Mouse (Mus musculus): ENCODE data around the gene Zfp369. TPM values are rescaled to one million over a fixed set of nuclear protein-coding genes. Genes with fewer than 3 reads are reported as not detected.
"Not testable (repeated sequence)": the region's sequence is repeated elsewhere in the genome, so short reads cannot be mapped to it uniquely, and the experiment has no call there.

Gene Zfp369
- polyA plus RNA-seq, 1 experiment from 2014 or later: 5.6 TPM

GRCm38 (mm10) chr13:65286771-65287170 lies 8.2 kb downstream of the Zfp369 start:
- WGBS: 92% methylated on average over 2 of the region's 2 CpGs
- peak; percentile 26; the same call in 1 of the 2 replicates for TF ChIP-seq CTCF (IDR thresholded peaks at IDR 0.05; ENCODE audit: low read depth)
- ATAC-seq: no peak
- Histone ChIP-seq H3K36me3 (ENCODE audit: control insufficient read depth, insufficient read depth) (peaks cover 41% of the 10 kb centered on the region), H3K9ac (ENCODE audit: low read depth, low read length) (no peak overlapping the region), H3K4me2 (replicated peaks; ENCODE audit: low read depth) (no peak overlapping the region), H3K4me1 (replicated peaks; ENCODE audit: control insufficient read depth, insufficient read depth, low read length) (no peaks in the 10 kb centered on the region), H3K27me3 (replicated peaks; ENCODE audit: control insufficient read depth, insufficient read depth, low read length) (no peaks in the 10 kb centered on the region), H3K9me3 (ENCODE audit: control insufficient read depth) (peaks cover 21% of the 10 kb centered on the region), H3K4me3 (ENCODE audit: low read depth, low read length) (no peak overlapping the region), H3K27ac (ENCODE audit: low read depth, low read length) (no peak overlapping the region)

- TF ChIP-seq CTCF (IDR thresholded peaks at IDR 0.05; ENCODE audit: low read depth): no peak
- no peak for ATAC-seq
- H3K4me1 ChIP-seq (replicated peaks; ENCODE audit: control insufficient read depth, insufficient read depth, low read length): no peaks in the 10 kb centered on the region
- 96% methylated on average over 4 of the region's 4 CpGs for WGBS
- H3K27me3 ChIP-seq (replicated peaks; ENCODE audit: control insufficient read depth, insufficient read depth, low read length): no peaks in the 10 kb centered on the region
- H3K36me3 ChIP-seq (ENCODE audit: control insufficient read depth, insufficient read depth): peaks cover 56% of the 10 kb centered on the region
- H3K27ac ChIP-seq (ENCODE audit: low read depth, low read length): no peak overlapping the region
- H3K4me3 ChIP-seq (ENCODE audit: low read depth, low read length): no peak overlapping the region
- H3K4me2 ChIP-seq (replicated peaks; ENCODE audit: low read depth): no peak overlapping the region
- no peak overlapping the region for H3K9ac ChIP-seq (ENCODE audit: low read depth, low read length)
- H3K9me3 ChIP-seq (ENCODE audit: control insufficient read depth): peaks cover 20% of the 10 kb centered on the region
These were observed 17.7 kb downstream of the Zfp369 start for GRCm38 (mm10) chr13:65296354-65296753.

GRCm38 (mm10) chr13:65310849-65311248 lies 32.2 kb downstream of the Zfp369 start:
- peak overlapping the region; percentile 51 for H3K4me2 ChIP-seq (replicated peaks; ENCODE audit: low read depth)
- WGBS: 36% methylated on average over 12 of the region's 12 CpGs
- H3K4me3 ChIP-seq (ENCODE audit: low read depth, low read length): 0 out of 2 replicates have a peak overlapping the region, but pooled peaks have one; percentile 9
- not testable (repeated sequence) for H3K4me1 ChIP-seq (replicated peaks; ENCODE audit: control insufficient read depth, insufficient read depth, low read length); ATAC-seq; H3K9me3 ChIP-seq (ENCODE audit: control insufficient read depth); H3K9ac ChIP-seq (ENCODE audit: low read depth, low read length); H3K27ac ChIP-seq (ENCODE audit: low read depth, low read length); H3K27me3 ChIP-seq (replicated peaks; ENCODE audit: control insufficient read depth, insufficient read depth, low read length); H3K36me3 ChIP-seq (ENCODE audit: control insufficient read depth, insufficient read depth)
- peak; percentile 60 for TF ChIP-seq CTCF (IDR thresholded peaks at IDR 0.05; ENCODE audit: low read depth)

GRCm38 (mm10) chr13:65311311-65311755 lies 32.7 kb downstream of the Zfp369 start:
- H3K4me2 ChIP-seq (replicated peaks; ENCODE audit: low read depth): peak overlapping the region; percentile 51
- H3K27ac ChIP-seq (ENCODE audit: low read depth, low read length): no peak overlapping the region
- H3K9ac ChIP-seq (ENCODE audit: low read depth, low read length): no peak overlapping the region
- no peaks in the 10 kb centered on the region for H3K27me3 ChIP-seq (replicated peaks; ENCODE audit: control insufficient read depth, insufficient read depth, low read length)
- ATAC-seq: peak; percentile 22; the same call in 1 of the 2 replicates
- H3K9me3 ChIP-seq (ENCODE audit: control insufficient read depth): peaks cover 9% of the 10 kb centered on the region; the same call in 1 of the 2 replicates
- no peak for TF ChIP-seq CTCF (IDR thresholded peaks at IDR 0.05; ENCODE audit: low read depth)
- no peaks in the 10 kb centered on the region for H3K36me3 ChIP-seq (ENCODE audit: control insufficient read depth, insufficient read depth)
- H3K4me3 ChIP-seq (ENCODE audit: low read depth, low read length): 0 out of 2 replicates have a peak overlapping the region, but pooled peaks have one; percentile 9
- 34% methylated on average over 26 of the region's 27 CpGs for WGBS
- no peaks in the 10 kb centered on the region for H3K4me1 ChIP-seq (replicated peaks; ENCODE audit: control insufficient read depth, insufficient read depth, low read length)

GRCm38 (mm10) chr13:65311826-65312225 lies 33.2 kb downstream of the Zfp369 start:
- Histone ChIP-seq H3K4me1 (replicated peaks; ENCODE audit: control insufficient read depth, insufficient read depth, low read length) (no peaks in the 10 kb centered on the region), H3K36me3 (ENCODE audit: control insufficient read depth, insufficient read depth) (no peaks in the 10 kb centered on the region), H3K27me3 (replicated peaks; ENCODE audit: control insufficient read depth, insufficient read depth, low read length) (no peaks in the 10 kb centered on the region), H3K9me3 (ENCODE audit: control insufficient read depth) (peaks cover 5% of the 10 kb centered on the region; the same call in 1 of the 2 replicates), H3K27ac (ENCODE audit: low read depth, low read length) (no peak overlapping the region), H3K4me2 (replicated peaks; ENCODE audit: low read depth) (no peak overlapping the region), H3K4me3 (ENCODE audit: low read depth, low read length) (no peak overlapping the region), H3K9ac (ENCODE audit: low read depth, low read length) (no peak overlapping the region)
- no peak for ATAC-seq
- no peak for TF ChIP-seq CTCF (IDR thresholded peaks at IDR 0.05; ENCODE audit: low read depth)
- 93% methylated on average over 9 of the region's 9 CpGs for whole genome bisulfite sequencing

- not testable (repeated sequence) for H3K9ac ChIP-seq (ENCODE audit: low read depth, low read length); H3K4me3 ChIP-seq (ENCODE audit: low read depth, low read length); H3K27ac ChIP-seq (ENCODE audit: low read depth, low read length); H3K27me3 ChIP-seq (replicated peaks; ENCODE audit: control insufficient read depth, insufficient read depth, low read length); H3K36me3 ChIP-seq (ENCODE audit: control insufficient read depth, insufficient read depth); H3K4me1 ChIP-seq (replicated peaks; ENCODE audit: control insufficient read depth, insufficient read depth, low read length); ATAC-seq; H3K4me2 ChIP-seq (replicated peaks; ENCODE audit: low read depth); H3K9me3 ChIP-seq (ENCODE audit: control insufficient read depth)
- 54% methylated on average over 5 of the region's 5 CpGs for WGBS
These were observed 69.9 kb downstream of the Zfp369 start for GRCm38 (mm10) chr13:65348501-65348900.

- Histone ChIP-seq H3K4me2 (replicated peaks; ENCODE audit: low read depth) (peak overlapping the region; percentile 51), H3K4me3 (ENCODE audit: low read depth, low read length) (0 out of 2 replicates have a peak overlapping the region, but pooled peaks have one; percentile 11)
- 7% methylated on average over 28 of the region's 33 CpGs for WGBS
- H3K27me3 ChIP-seq (replicated peaks; ENCODE audit: control insufficient read depth, insufficient read depth, low read length); H3K9ac ChIP-seq (ENCODE audit: low read depth, low read length); H3K27ac ChIP-seq (ENCODE audit: low read depth, low read length); H3K9me3 ChIP-seq (ENCODE audit: control insufficient read depth); H3K4me1 ChIP-seq (replicated peaks; ENCODE audit: control insufficient read depth, insufficient read depth, low read length); H3K36me3 ChIP-seq (ENCODE audit: control insufficient read depth, insufficient read depth); ATAC-seq: not testable (repeated sequence)
These were observed 73.2 kb downstream of the Zfp369 start for GRCm38 (mm10) chr13:65351768-65352167.

Other genes starting within 250 kb of the Zfp369 start
- gene Spata31d1c, start 245.8 kb upstream of the Zfp369 start, polyA plus RNA-seq (2015; fragmentation: Nextera tagmentation; extraction: Ambion mirVana): not detected in 2 replicates
- gene Prss47, start 226.1 kb upstream of the Zfp369 start, polyA plus RNA-seq (2015; fragmentation: Nextera tagmentation; extraction: Ambion mirVana): not detected in 2 replicates
- gene Mfsd14b, start 165.8 kb upstream of the Zfp369 start, polyA plus RNA-seq (2015; fragmentation: Nextera tagmentation; extraction: Ambion mirVana): 32.2 and 34.9 TPM in 2 replicates
- 0.07 and 0.34 TPM in 2 replicates for gene Olfr465-ps1, start 140.7 kb upstream of the Zfp369 start, polyA plus RNA-seq (2015; fragmentation: Nextera tagmentation; extraction: Ambion mirVana)
- not detected in 2 replicates for gene Olfr466, start 128.6 kb upstream of the Zfp369 start, polyA plus RNA-seq (2015; fragmentation: Nextera tagmentation; extraction: Ambion mirVana)
- gene Nlrp4f, start 72.8 kb upstream of the Zfp369 start, polyA plus RNA-seq (2015; fragmentation: Nextera tagmentation; extraction: Ambion mirVana): not detected in 2 replicates
- not detected in 2 replicates for gene Gm10775, start 19.3 kb upstream of the Zfp369 start, polyA plus RNA-seq (2015; fragmentation: Nextera tagmentation; extraction: Ambion mirVana)
- gene Gm10139, start 233.9 kb downstream of the Zfp369 start, polyA plus RNA-seq (2015; fragmentation: Nextera tagmentation; extraction: Ambion mirVana): not detected in 2 replicates

Data from intestine, postnatal 0 days (tissue).